Mouse (Mus musculus) embryonic facial prominence, embryonic 14.5 days (tissue): Measurements from ENCODE around the gene Dedd2. TPM values are rescaled to one million over a fixed set of nuclear protein-coding genes. Genes with fewer than 3 reads are reported as not detected.

ENCODE experiments used
- ATAC-seq: fragments of 200-750 bp; cut with Nextera tagmentation; 2 replicates; pipeline ENCODE4 v1.8.0; 2017; ENCODE audit warnings: low read depth, moderate number of reproducible peaks, moderate TSS enrichment
- DNase-seq: peaks from one replicate; pipeline ENCODE4 v3.0.0-alpha.2; 2015; ENCODE audit warnings: low spot score
- H3K27ac ChIP-seq: fragments of 300-500 bp; sonication (generic); replicated peaks from 2 replicates; pipeline ENCODE4 v1.5.1; 2014; ENCODE audit warnings: low read depth, mild to moderate bottlenecking, low read length, moderate library complexity
- H3K27me3 ChIP-seq: fragments of 300-500 bp; sonication (generic); replicated peaks from 2 replicates; pipeline ENCODE4 v1.6.1; 2014; ENCODE audit warnings: low read length; ENCODE audit not compliant: control insufficient read depth, insufficient read depth
- H3K36me3 ChIP-seq: fragments of 300-500 bp; sonication (generic); 2 replicates; pipeline ENCODE4 v1.6.1; 2014; ENCODE audit warnings: low read length, mixed read lengths; ENCODE audit not compliant: control insufficient read depth, insufficient read depth
- H3K4me1 ChIP-seq: fragments of 300-500 bp; sonication (generic); 2 replicates; pipeline ENCODE4 v1.6.1; 2014; ENCODE audit warnings: antibody characterized with exemption, low read length; ENCODE audit not compliant: control insufficient read depth, insufficient read depth
- H3K4me2 ChIP-seq: fragments of 300-500 bp; sonication (generic); 2 replicates; pipeline ENCODE4 v1.6.1; 2014; ENCODE audit warnings: low read depth, mild to moderate bottlenecking, low read length, moderate library complexity, mixed read lengths
- H3K4me3 ChIP-seq: fragments of 300-500 bp; sonication (generic); 2 replicates; pipeline ENCODE4 v1.5.1; 2014; ENCODE audit warnings: low read depth, mild to moderate bottlenecking, low read length
- H3K9ac ChIP-seq: fragments of 300-500 bp; sonication (generic); 2 replicates; pipeline ENCODE4 v1.6.1; 2014; ENCODE audit warnings: low read depth, mild to moderate bottlenecking, low read length, moderate library complexity, mixed read lengths
- H3K9me3 ChIP-seq: fragments of 300-500 bp; sonication (generic); 2 replicates; pipeline ENCODE4 v1.6.1; 2016; ENCODE audit warnings: low read length; ENCODE audit not compliant: control insufficient read depth
- WGBS: fragments of 180-500 bp; shearing (Covaris S2); extraction: QIAGEN DNeasy Blood & Tissue Kit; methylation state at CpG from one replicate; pipeline ENCODE4 v1.1.7; 2014; 5-methylcytosine and 5-hydroxymethylcytosine counted together
- polyA plus RNA-seq: library from polyadenylated mRNA; unstranded; fragments of >200 nt; fragmentation: Nextera tagmentation; extraction: Ambion mirVana; gene quantifications from 2 replicates; pipeline ENCODE4 v1.2.1, GENCODE M21; 2014

The Dedd2 gene
- polyA plus RNA-seq, 1 experiment from 2014 or later = 9.4 TPM

DNA sequence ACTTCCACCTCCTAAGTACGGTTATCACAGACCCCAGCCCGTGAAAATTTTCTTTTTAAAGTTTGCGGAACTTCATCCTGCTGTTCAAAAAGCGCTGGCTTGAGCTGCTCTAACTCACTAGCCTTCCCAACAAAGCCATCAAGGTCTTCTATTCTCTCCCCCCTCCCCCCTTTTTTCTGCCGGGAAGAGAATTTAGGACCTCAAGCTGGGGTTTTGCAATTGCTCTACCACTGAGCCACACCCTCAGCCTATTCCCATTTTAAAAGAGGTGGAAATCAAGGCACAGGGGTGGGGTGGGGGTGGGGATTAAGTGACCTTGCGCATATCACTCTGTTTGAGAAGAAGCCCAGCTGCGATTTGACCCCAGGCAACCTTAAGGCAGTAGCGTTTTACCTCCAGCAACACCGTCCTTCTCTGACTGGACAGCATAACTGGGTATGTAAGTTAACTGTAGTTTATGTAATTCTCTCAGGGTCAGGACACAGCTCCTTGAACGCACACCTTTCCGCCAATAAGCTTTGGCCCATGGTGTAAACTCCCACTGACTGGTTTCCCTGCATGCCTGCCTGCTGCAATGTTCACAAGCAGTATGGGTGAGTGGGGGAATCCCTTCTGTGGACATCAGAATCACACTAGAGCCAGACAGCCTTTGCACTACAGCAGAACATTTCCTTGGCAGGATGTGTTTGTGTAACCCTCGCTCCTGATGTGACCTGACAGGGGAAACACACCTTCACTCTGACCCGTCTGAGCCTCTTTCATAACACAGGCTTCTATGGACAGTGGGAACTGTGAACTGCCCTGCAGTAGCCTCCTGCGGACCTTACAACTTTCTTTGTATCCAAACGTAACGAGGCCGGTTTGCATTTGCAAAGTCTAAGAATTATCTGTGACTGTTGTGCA, 43.8 kb upstream of the Dedd2 start:
- no peaks in the 10 kb centered on the region for H3K27me3 ChIP-seq
- DNase-seq (no peak), ATAC-seq (no peak)
- no peak overlapping the region for H3K4me3 ChIP-seq
- no peaks in the 10 kb centered on the region for H3K9me3 ChIP-seq
- H3K4me2 ChIP-seq = no peak overlapping the region
- no peak overlapping the region for H3K27ac ChIP-seq
- H3K9ac ChIP-seq = no peak overlapping the region
- H3K4me1 ChIP-seq = peaks cover 10% of the 10 kb centered on the region
- no peaks in the 10 kb centered on the region for H3K36me3 ChIP-seq
- WGBS = 24% methylated on average over 17 of the region's 17 CpGs

DNA sequence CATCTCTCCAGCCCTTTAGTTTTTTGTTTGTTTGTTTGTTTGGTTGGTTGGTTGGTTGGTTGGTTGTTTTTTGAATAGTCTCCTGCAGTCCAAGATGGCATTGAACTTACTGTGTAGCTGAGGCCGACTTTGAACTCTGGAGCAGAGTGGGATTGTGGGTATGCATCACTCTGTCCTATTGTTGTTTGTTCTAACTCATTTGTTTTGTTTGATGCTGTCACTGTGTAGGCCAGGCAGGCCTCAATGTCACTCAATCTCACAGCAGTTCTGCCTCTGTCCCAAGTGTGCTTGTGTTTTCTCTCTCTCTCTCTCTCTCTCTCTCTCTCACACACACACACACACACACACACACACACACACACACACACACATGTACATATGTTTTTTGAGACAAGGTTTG, 41.5 kb upstream of the Dedd2 start:
- Histone ChIP-seq H3K27ac (no peak overlapping the region), H3K27me3 (no peaks in the 10 kb centered on the region), H3K4me2 (no peak overlapping the region), H3K36me3 (no peaks in the 10 kb centered on the region), H3K4me1 (peaks cover 4% of the 10 kb centered on the region; the same call in 1 of the 2 replicates), H3K4me3 (no peak overlapping the region), H3K9me3 (no peaks in the 10 kb centered on the region), H3K9ac (no peak overlapping the region)
- 57% methylated on average over 1 of the region's 1 CpGs for WGBS
- ATAC-seq = no peak
- DNase-seq = no peak

DNA sequence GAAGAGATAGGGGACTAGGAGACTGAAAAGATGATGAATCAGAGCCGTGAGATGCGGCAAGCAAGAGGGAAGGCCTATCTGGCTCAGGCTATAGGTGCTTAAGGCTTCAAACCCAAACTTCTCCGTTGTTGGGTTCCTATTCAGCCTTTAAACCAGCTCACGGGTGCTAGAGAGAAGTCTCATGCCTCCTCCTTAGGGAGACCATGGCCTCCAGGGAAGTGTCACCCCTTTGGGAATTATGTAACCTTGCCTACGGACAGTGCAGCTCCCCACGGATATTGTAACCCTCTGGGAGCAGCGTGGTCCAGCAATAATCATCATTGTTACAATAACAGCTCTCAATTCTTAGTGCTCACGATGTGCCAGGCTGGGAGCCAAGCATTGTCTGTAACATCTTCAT, 31.4 kb upstream of the Dedd2 start:
- H3K27me3 ChIP-seq = no peaks in the 10 kb centered on the region
- H3K4me2 ChIP-seq = peak overlapping the region; percentile 66
- no peaks in the 10 kb centered on the region for H3K9me3 ChIP-seq
- H3K27ac ChIP-seq = peak overlapping the region; percentile 99
- H3K4me3 ChIP-seq = peak overlapping the region; percentile 93
- 18% methylated on average over 8 of the region's 8 CpGs for WGBS
- DNase-seq = no peak
- ATAC-seq = no peak
- peaks cover 14% of the 10 kb centered on the region for H3K4me1 ChIP-seq
- H3K36me3 ChIP-seq = no peaks in the 10 kb centered on the region; the same call in 1 of the 2 replicates
- peak overlapping the region; percentile 97 for H3K9ac ChIP-seq

DNA sequence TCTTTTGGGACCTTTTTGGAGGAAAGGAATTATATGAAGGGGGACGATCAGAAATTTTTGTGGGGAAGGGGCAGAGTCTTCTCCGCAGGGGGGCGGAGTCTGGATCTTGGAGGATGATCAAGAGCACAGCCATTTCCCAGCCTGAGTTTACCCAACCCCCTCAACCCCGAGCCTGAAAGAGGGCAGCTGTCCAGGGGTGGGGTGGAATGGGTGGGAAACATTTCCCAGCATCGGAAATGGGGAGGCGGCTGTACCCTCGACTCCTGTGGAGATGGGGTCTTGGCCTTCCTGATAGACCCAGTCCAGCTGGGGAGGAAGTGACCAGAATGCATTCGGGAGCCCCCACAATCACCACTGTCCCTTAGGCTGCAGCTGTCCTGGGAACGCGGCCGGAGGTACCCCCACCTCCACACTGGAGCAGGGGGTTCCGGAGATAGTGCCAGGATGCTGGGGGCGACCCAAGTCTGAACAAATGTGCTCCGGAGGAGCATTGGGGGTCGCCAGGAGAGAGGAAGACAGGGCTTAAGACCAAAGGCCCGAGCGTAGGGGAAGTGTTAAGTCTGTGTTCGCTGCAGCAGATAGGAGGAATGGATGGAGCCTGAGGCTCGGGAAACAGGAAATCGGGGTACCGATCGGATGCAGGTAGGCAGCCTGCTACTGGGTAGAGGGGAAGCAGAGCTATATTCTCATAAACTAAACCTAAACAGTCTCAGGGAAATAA, 30.8 kb upstream of the Dedd2 start:
- H3K27me3 ChIP-seq = no peaks in the 10 kb centered on the region
- peak overlapping the region; percentile 93 for H3K4me3 ChIP-seq
- peaks cover 4% of the 10 kb centered on the region; the same call in 1 of the 2 replicates for H3K36me3 ChIP-seq
- DNase-seq (peak; percentile 91), ATAC-seq (peak; percentile 13; the same call in 1 of the 2 replicates)
- H3K27ac ChIP-seq = peak overlapping the region; percentile 99
- no peaks in the 10 kb centered on the region for H3K9me3 ChIP-seq
- peak overlapping the region; percentile 66 for H3K4me2 ChIP-seq
- WGBS = under 1% methylated on average over 22 of the region's 22 CpGs
- H3K4me1 ChIP-seq = peaks cover 20% of the 10 kb centered on the region
- peak overlapping the region; percentile 97 for H3K9ac ChIP-seq

GRCm38 (mm10) chr7:25250141-25250972, 29.9 kb upstream of the Dedd2 start, which contains the start of gene Erf:
TSS of gene Erf (minus strand) at chr7:25250761.
- peak within 1 kb of the TSS; percentile 66 for H3K4me2 ChIP-seq
- peak within 1 kb of the TSS; percentile 97 for H3K9ac ChIP-seq
- DNase-seq = peak; percentile 95
- peak within 1 kb of the TSS; percentile 99 for H3K27ac ChIP-seq
- H3K9me3 ChIP-seq = no peaks in the 10 kb centered on the region
- H3K4me1 ChIP-seq = peaks cover 25% of the 10 kb centered on the region
- H3K36me3 ChIP-seq = peaks cover 12% of the 10 kb centered on the region
- peak; percentile 81 for ATAC-seq
- WGBS = 1% methylated on average over 32 of the region's 81 CpGs
- peak within 1 kb of the TSS; percentile 93 for H3K4me3 ChIP-seq
- H3K27me3 ChIP-seq = no peaks in the 10 kb centered on the region

DNA sequence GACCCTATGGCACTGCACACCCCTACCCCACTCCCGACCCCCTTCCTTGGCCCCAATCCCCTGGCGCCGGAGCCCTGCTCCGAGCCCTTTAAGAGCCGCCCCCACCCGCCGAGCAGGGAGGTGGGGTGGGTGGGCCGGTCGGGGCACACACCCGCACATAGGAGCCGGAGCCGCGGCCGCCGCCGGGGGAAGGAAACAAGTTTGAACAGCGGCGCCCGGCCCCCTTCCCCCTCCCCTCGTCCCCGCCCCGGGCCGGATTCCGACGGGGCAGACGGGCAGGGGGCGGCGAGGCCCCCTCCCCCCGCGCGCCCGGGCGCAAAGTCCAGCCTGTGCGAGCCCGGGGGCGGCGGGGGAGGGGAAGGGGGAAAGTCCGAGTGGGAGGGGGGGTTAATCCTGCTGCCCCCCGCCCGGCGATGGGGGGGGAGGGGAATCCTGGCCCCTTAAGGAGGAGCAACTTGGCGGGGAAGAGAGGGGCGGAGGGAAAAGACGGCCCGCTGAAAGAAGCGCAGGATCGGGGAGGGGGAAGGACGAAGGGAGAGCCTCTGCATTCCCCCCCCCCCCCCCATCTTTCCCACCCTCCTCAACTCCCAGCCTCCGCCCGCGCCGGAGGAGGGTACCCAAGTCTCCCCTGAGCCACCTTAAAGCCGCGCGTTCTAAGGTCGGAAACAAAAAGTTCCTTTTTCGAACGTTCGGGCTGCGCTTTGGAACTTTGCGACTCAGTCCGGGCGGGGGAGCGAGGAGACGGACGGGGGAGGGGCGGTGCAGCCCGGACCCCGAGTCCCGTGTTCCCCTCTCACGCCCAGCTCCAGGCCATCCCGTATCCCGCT, 29.1 kb upstream of the Dedd2 start:
- ATAC-seq = peak; percentile 67
- DNase-seq = peak; percentile 94
- H3K36me3 ChIP-seq = peaks cover 20% of the 10 kb centered on the region
- peak overlapping the region; percentile 99 for H3K27ac ChIP-seq
- no peaks in the 10 kb centered on the region for H3K9me3 ChIP-seq
- H3K9ac ChIP-seq = peak overlapping the region; percentile 97
- peak overlapping the region; percentile 66 for H3K4me2 ChIP-seq
- peak overlapping the region; percentile 93 for H3K4me3 ChIP-seq
- no peaks in the 10 kb centered on the region for H3K27me3 ChIP-seq
- 1% methylated on average over 35 of the region's 73 CpGs for WGBS
- peaks cover 25% of the 10 kb centered on the region for H3K4me1 ChIP-seq

GRCm38 (mm10) chr7:25248846-25249313, 28.5 kb upstream of the Dedd2 start:
- peaks cover 25% of the 10 kb centered on the region for H3K4me1 ChIP-seq
- peak overlapping the region; percentile 66 for H3K4me2 ChIP-seq
- no peaks in the 10 kb centered on the region for H3K9me3 ChIP-seq
- H3K9ac ChIP-seq = peak overlapping the region; percentile 97
- no peaks in the 10 kb centered on the region for H3K27me3 ChIP-seq
- under 1% methylated on average over 19 of the region's 25 CpGs for WGBS
- peaks cover 26% of the 10 kb centered on the region for H3K36me3 ChIP-seq
- peak overlapping the region; percentile 93 for H3K4me3 ChIP-seq
- ATAC-seq (peak; percentile 13), DNase-seq (no peak)
- H3K27ac ChIP-seq = peak overlapping the region; percentile 99
